Mouse (Mus musculus) thymus, adult 2 months (tissue): ENCODE measurements around the gene Cpm. TPM values are rescaled to one million over a fixed set of nuclear protein-coding genes. Genes with fewer than 3 reads are reported as not detected.

ENCODE experiments used
- DNase-seq: peaks from one replicate; pipeline ENCODE4 v3.0.0; 2021
- H3K27ac ChIP-seq: fragments of 200-500 bp; 2 replicates; pipeline ENCODE4 v1.5.1; 2012; ENCODE audit warnings: low read length, control low read depth; ENCODE audit not compliant: control insufficient read depth, insufficient read depth
- H3K27me3 ChIP-seq: fragments of 200-500 bp; 2 replicates; pipeline ENCODE4 v1.6.1; 2012; ENCODE audit warnings: mild to moderate bottlenecking, low read length, moderate library complexity, mixed read lengths; ENCODE audit not compliant: control insufficient read depth, insufficient read depth
- H3K36me3 ChIP-seq: fragments of 200-500 bp; 2 replicates; pipeline ENCODE4 v1.6.1; 2012; ENCODE audit warnings: mild to moderate bottlenecking, low read length, moderate library complexity; ENCODE audit not compliant: control insufficient read depth, insufficient read depth
- H3K4me1 ChIP-seq: fragments of 200-500 bp; replicated peaks from 2 replicates; pipeline ENCODE4 v1.6.1; 2012; ENCODE audit warnings: low read length; ENCODE audit not compliant: control insufficient read depth, insufficient read depth
- H3K4me3 ChIP-seq: fragments of 200-500 bp; 2 replicates; pipeline ENCODE4 v1.5.1; 2012; ENCODE audit warnings: mild to moderate bottlenecking, low read length, control low read depth, moderate library complexity; ENCODE audit not compliant: control insufficient read depth, insufficient read depth
- CTCF ChIP-seq: fragments of 200-500 bp; IDR thresholded peaks from 2 replicates; pipeline ENCODE4 v1.5.1; 2012; ENCODE audit warnings: mild to moderate bottlenecking, control low read depth, low read length, moderate library complexity, borderline replicate concordance; ENCODE audit not compliant: control insufficient read depth, poor library complexity, insufficient read depth; ENCODE audit errors: extremely low read depth
- POLR2A ChIP-seq: fragments of 200-500 bp; IDR thresholded peaks from 2 replicates; pipeline ENCODE4 v1.6.1; 2012; ENCODE audit warnings: mild to moderate bottlenecking, low read length, control low read depth, moderate library complexity; ENCODE audit not compliant: control insufficient read depth, poor library complexity, insufficient read depth; ENCODE audit errors: extremely low read depth
- WGBS: fragments of 180-500 bp; shearing (Covaris S2); methylation state at CpG from one replicate; pipeline ENCODE4 v1.1.7; 2018; 5-methylcytosine and 5-hydroxymethylcytosine counted together
- polyA plus RNA-seq: library from polyadenylated mRNA; depleted of rRNA; stranded (reverse); fragments of >200 nt; gene quantifications from 2 replicates; pipeline ENCODE4 v1.2.3, GENCODE M21; 2012

The Cpm gene
- polyA plus RNA-seq, 1 experiment, result 3.2 TPM

DNA sequence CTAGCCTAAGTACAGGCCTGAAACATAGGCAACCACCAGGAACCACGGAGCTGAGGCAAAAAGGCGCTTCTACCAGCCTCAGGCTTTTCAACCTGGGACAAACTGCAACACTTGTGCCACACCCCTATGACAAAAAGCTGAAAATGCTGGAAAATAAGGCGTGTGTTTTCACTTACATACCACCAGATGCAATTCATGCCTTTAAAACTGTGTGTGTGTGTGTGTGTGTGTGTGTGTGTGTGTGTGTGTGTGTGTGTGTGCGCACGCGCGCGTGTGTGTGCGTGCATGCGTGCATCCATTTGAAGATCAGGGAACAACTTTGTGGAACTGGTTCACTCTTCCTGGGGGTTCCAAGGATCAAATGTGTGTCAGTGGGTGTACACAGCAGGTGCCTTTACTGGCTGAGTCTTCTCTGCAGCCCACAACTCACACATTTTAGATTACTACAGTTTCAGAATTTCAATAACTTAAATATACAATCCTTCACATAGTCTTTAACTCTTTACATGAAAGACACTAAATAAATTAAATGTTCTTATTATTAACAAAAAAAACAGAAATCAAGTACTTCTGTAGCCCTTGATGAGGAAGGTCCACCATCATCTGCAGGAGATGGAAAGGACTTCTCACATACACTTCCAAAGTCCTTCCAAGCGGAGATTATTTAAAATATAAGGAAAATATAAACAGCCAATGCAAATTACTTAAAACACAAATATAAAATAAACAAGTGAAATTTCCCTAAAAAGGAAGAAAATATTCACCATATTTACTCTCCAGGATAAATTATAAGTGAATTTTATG lies 60.2 kb downstream of the Cpm start:
- Histone ChIP-seq H3K4me1 (no peaks in the 10 kb centered on the region), H3K27ac (no peak overlapping the region), H3K4me3 (no peak overlapping the region), H3K36me3 (peaks cover 60% of the 10 kb centered on the region), H3K27me3 (no peaks in the 10 kb centered on the region)
- TF ChIP-seq POLR2A (no peak), CTCF (no peak)
- WGBS, result 95% methylated on average over 11 of the region's 11 CpGs
- no peak for DNase-seq

- no peak for TF ChIP-seq POLR2A
- no peak for TF ChIP-seq CTCF
- no peak for DNase-seq
- no peaks in the 10 kb centered on the region for H3K4me1 ChIP-seq
- WGBS, result 92% methylated on average over 2 of the region's 2 CpGs
- H3K27me3 ChIP-seq, result no peaks in the 10 kb centered on the region
- no peak overlapping the region for H3K4me3 ChIP-seq
- peaks cover 66% of the 10 kb centered on the region for H3K36me3 ChIP-seq
- no peak overlapping the region for H3K27ac ChIP-seq
These were observed 60.7 kb downstream of the Cpm start for GRCm38 (mm10) chr10:117690101-117690352.

GRCm38 (mm10) chr10:117690770-117691296 lies 61.5 kb downstream of the Cpm start:
- Histone ChIP-seq H3K27me3 (no peaks in the 10 kb centered on the region), H3K4me3 (no peak overlapping the region), H3K36me3 (peaks cover 74% of the 10 kb centered on the region), H3K27ac (no peak overlapping the region), H3K4me1 (no peaks in the 10 kb centered on the region)
- no peak for TF ChIP-seq POLR2A
- TF ChIP-seq CTCF, result no peak
- no peak for DNase-seq
- 97% methylated on average over 3 of the region's 3 CpGs for WGBS

GRCm38 (mm10) chr10:117691389-117691968 lies 62.2 kb downstream of the Cpm start:
- no peak overlapping the region for H3K4me3 ChIP-seq
- H3K4me1 ChIP-seq, result no peaks in the 10 kb centered on the region
- H3K27me3 ChIP-seq, result no peaks in the 10 kb centered on the region
- H3K36me3 ChIP-seq, result peaks cover 80% of the 10 kb centered on the region
- 96% methylated on average over 10 of the region's 10 CpGs for WGBS
- no peak overlapping the region for H3K27ac ChIP-seq
- no peak for TF ChIP-seq CTCF
- TF ChIP-seq POLR2A, result no peak
- DNase-seq, result no peak

GRCm38 (mm10) chr10:117692173-117692572 lies 62.9 kb downstream of the Cpm start:
- DNase-seq, result no peak
- Histone ChIP-seq H3K4me1 (no peaks in the 10 kb centered on the region), H3K27me3 (no peaks in the 10 kb centered on the region), H3K4me3 (no peak overlapping the region), H3K27ac (no peak overlapping the region), H3K36me3 (peaks cover 87% of the 10 kb centered on the region)
- no peak for TF ChIP-seq POLR2A
- no peak for TF ChIP-seq CTCF

DNA sequence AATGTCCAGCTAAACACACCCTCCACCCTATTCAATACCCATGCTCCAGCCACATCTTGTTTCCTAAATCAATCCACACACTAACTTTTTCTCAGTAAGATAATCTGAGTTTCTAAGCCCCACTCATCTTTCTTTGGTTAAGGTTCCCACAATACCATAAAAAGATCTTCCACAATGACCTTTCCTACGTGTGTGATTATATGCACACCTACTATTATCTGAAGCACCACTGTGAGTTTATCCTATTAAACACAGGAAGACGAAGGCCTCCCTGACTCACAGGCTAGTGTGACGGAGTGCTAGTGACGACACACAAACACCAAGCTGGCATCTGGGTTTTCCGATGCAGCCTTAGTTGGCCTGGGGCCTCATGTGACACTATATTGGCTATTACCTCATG lies 63.7 kb downstream of the Cpm start:
- Histone ChIP-seq H3K4me1 (no peaks in the 10 kb centered on the region), H3K27me3 (no peaks in the 10 kb centered on the region), H3K36me3 (peaks cover 95% of the 10 kb centered on the region), H3K4me3 (no peak overlapping the region), H3K27ac (no peak overlapping the region)
- no peak for DNase-seq
- TF ChIP-seq POLR2A, result no peak
- TF ChIP-seq CTCF, result no peak
- WGBS, result 98% methylated on average over 5 of the region's 5 CpGs
